Mouse (Mus musculus) kidney, adult 9 months (tissue): ENCODE measurements around the gene Harbi1.
"Not testable (repeated sequence)": the region's sequence is repeated elsewhere in the genome, so short reads cannot be mapped to it uniquely, and the experiment has no call there.

Experiments used
- DNase-seq: peaks from one replicate; pipeline ENCODE4 v3.0.0; 2022

The Harbi1 gene

GRCm38 (mm10) chr2:91718276-91718675, 7.6 kb downstream of the Harbi1 start:
- DNase-seq = peak; percentile 84

GRCm38 (mm10) chr2:91723382-91723781, 12.7 kb downstream of the Harbi1 start:
- no peak for DNase-seq

GRCm38 (mm10) chr2:91723951-91724350, 13.3 kb downstream of the Harbi1 start:
- DNase-seq = no peak

- no peak for DNase-seq
Observed at GRCm38 (mm10) chr2:91724716-91725115, 14.1 kb downstream of the Harbi1 start.

GRCm38 (mm10) chr2:91725476-91725875, 14.8 kb downstream of the Harbi1 start:
- DNase-seq = not testable (repeated sequence)

- no peak for DNase-seq
Observed at GRCm38 (mm10) chr2:91727011-91727410, 16.4 kb downstream of the Harbi1 start.

- DNase-seq = no peak
Observed at GRCm38 (mm10) chr2:91729571-91729970, 18.9 kb downstream of the Harbi1 start.

- peak; percentile 94 for DNase-seq
Observed at GRCm38 (mm10) chr2:91729971-91730821, 19.5 kb downstream of the Harbi1 start, which contains the start of gene Ambra1. Gene Ambra1, plus strand, starts transcription at chr2:91730134.

- DNase-seq = no peak
Observed at GRCm38 (mm10) chr2:91735221-91735620, 24.6 kb downstream of the Harbi1 start.

- no peak for DNase-seq
Observed at GRCm38 (mm10) chr2:91739586-91739985, 28.9 kb downstream of the Harbi1 start.

GRCm38 (mm10) chr2:91744686-91745085, 34.0 kb downstream of the Harbi1 start:
- no peak for DNase-seq

GRCm38 (mm10) chr2:91749811-91750261, 39.2 kb downstream of the Harbi1 start:
- DNase-seq = peak; percentile 71
